Mouse (Mus musculus) MEL (cell line): Measurements from ENCODE around the gene Il17a.

Experiments
- BHLHE40 ChIP-seq: IDR thresholded peaks from 2 replicates; pipeline ENCODE4 v1.6.1; 2012; ENCODE audit warnings: low read depth, mild to moderate bottlenecking, inconsistent platforms, low read length, improper control_type of control experiment, borderline replicate concordance
- CHD1 ChIP-seq: IDR thresholded peaks from 2 replicates; pipeline ENCODE4 v1.6.1; 2012; ENCODE audit warnings: low read depth, mild to moderate bottlenecking, inconsistent platforms, low read length, improper control_type of control experiment
- CHD2 ChIP-seq: IDR thresholded peaks from 2 replicates; pipeline ENCODE4 v1.6.1; 2011; ENCODE audit warnings: low read length, improper control_type of control experiment
- CTCF ChIP-seq, 3 experiments: IDR thresholded peaks in 2 of 3; conservative IDR thresholded peaks in 1 of 3; 2 replicates each; pipeline ENCODE4 v1.5.1; 2011 to 2012; ENCODE audit warnings: low read length in 3 of 3, low read depth in 2 of 3, mild to moderate bottlenecking in 2 of 3, improper control_type of control experiment in 1 of 3, inconsistent platforms in 1 of 3, mixed read lengths in 1 of 3, moderate library complexity in 1 of 3; ENCODE audit not compliant: control insufficient read depth in 1 of 3, insufficient read depth in 1 of 3, poor library complexity in 1 of 3, severe bottlenecking in 1 of 3
- MAZ ChIP-seq: IDR thresholded peaks from 2 replicates; pipeline ENCODE4 v1.6.1; 2012; ENCODE audit warnings: low read depth, mild to moderate bottlenecking, inconsistent platforms, low read length, improper control_type of control experiment
- POLR2A ChIP-seq, 2 experiments: IDR thresholded peaks; 2 replicates each; pipeline ENCODE4 v1.6.1; 2011 to 2012; ENCODE audit warnings: low read length in 2 of 2, mild to moderate bottlenecking in 2 of 2, control low read depth in 1 of 2, improper control_type of control experiment in 1 of 2, low read depth in 1 of 2, moderate library complexity in 1 of 2; ENCODE audit not compliant: control insufficient read depth in 1 of 2, insufficient read depth in 1 of 2, poor library complexity in 1 of 2
- TBP ChIP-seq: IDR thresholded peaks from 2 replicates; pipeline ENCODE4 v1.8.0; 2011; ENCODE audit warnings: low read depth, low read length, improper control_type of control experiment
- TCF12 ChIP-seq: IDR thresholded peaks from 2 replicates; pipeline ENCODE4 v1.6.1; 2014; ENCODE audit warnings: low read depth, mild to moderate bottlenecking, inconsistent platforms, low read length, improper control_type of control experiment, moderate library complexity

DNA sequence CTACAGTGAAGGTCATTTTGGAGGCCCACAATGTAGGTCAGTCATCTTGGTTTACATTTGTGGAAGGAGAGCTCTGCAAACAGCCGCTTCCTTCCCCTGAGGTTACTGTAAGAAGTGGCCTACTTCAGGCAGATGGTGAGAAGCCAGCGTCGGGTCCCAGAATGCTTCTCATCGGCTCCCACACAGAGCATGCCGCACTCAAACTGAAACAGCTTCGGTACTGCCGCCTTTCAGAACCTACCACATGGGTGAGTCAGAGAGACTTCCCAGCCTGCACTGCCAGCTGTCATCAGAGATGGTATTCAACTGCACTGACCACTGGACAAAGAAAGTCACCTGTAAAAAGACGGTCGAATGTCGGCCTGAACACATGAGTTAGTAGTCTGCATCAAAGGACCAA is 29.1 kb downstream of the Il17a start:
- TF ChIP-seq CHD1 = no peak
- TF ChIP-seq BHLHE40 = no peak
- TF ChIP-seq CTCF (IDR thresholded peaks at IDR 0.05 in 2 of 3, conservative IDR thresholded peaks at IDR 0.05 in 1 of 3; ENCODE audit: control insufficient read depth in 1 of 3, insufficient read depth in 1 of 3, low read depth in 2 of 3, low read length in 3 of 3, poor library complexity in 1 of 3, severe bottlenecking in 1 of 3) = no peak
- TF ChIP-seq TBP = no peak
- TF ChIP-seq POLR2A (IDR thresholded peaks at IDR 0.05; ENCODE audit: control insufficient read depth in 1 of 2, insufficient read depth in 1 of 2, low read depth in 1 of 2, low read length in 2 of 2, poor library complexity in 1 of 2) = no peak
- no peak for TF ChIP-seq TCF12
- no peak for TF ChIP-seq CHD2
- no peak for TF ChIP-seq MAZ
